Mouse (Mus musculus) ovary, postnatal 14 days (tissue): ENCODE measurements around the gene Ccdc71.

ENCODE experiments used
- DNase-seq: peaks from one replicate; pipeline ENCODE4 v3.0.0; 2022; ENCODE audit warnings: low spot score

The Ccdc71 gene

DNA sequence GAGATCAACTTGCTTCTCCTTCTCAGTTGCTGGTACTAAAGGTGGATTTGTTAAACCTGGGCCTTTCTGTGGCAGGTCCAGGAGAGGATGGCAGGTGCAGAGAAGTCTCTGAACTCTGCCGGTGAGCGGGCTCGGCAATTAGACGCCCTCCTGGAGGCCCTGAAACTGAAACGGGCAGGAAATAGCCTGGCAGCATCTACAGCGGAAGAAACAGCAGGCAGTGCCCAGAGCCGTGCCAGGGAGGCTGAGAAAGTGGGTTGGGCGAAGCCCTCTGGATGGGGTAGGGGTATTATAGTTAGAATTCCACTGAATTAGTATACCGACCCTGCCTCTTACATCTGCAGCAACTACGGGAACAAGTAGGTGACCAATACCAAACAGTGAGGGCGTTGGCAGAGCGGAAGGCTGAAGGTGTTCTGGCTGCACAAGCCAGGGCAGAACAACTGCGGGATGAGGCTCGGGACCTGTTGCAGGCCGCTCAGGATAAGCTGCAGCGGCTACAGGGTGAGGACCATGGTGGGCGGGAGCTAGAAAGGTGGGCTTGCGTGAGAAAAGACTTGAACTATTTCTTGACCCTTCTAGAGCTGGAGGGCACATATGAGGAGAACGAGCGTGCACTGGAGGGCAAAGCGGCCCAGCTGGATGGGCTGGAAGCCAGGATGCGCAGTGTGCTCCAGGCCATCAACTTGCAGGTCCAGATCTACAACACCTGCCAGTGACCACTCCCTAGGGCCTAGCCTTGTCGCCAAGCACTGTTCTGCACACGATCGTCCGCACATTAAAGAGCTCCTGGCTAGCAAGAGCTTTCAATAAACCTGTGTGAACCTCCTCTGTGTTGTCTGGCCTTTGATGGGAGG is 29.6 kb downstream of the Ccdc71 start:
- no peak for DNase-seq

DNA sequence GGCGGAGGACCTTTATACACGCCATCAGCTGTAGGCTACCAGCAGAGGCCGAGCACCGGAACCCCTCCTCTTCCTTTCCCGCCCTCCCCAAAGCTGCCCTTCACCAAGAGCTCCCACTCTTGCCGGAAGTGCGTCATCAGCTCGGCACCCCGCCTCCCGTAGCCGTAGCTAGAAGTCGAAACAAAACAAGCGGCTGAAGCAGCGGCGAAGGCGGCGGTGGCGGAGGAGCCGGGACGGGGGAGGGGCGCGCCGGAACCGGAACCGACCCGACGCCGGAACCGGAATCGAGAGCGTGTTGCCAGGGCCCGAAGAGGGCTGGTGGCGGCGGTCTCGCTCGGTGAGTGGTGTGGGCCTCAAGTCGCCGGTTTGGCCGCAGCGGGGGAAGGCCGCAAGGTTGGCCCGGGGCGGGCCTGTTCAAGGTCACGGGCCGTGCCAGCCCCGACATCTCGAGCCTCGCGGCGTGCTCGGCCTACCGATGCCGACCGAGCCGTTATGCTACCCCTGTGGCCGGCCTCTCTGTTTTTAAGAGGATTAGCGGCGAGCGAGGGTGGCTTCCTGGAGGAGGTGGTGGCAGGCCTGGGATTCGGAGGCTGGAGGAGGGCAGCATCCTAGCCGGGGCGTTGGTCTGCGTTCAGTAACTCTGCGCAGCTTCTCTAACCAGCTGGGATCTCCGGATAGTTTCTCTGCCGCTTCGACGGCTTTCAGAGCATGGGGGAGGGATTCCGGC is 30.4 kb downstream of the Ccdc71 start, which contains the start of gene Usp19:
Gene Usp19, plus strand, starts transcription at position 44 of the 727 bp plus-strand sequence.
- DNase-seq = peak; percentile 90

DNA sequence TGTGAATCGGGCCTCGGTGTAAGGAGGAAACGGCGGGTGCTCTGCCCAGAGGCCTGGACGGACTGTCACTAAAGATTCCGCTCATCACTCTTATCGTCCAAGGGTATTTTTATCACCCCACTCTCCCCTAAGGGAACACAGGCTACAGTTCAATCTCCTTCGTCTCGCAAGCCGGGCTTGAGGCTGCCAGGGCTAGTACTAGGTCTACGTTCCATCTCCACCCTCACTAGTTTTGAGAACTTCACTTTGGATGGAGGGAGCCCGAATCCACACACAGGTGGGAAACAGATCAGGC is 30.9 kb downstream of the Ccdc71 start:
- DNase-seq = no peak

DNA sequence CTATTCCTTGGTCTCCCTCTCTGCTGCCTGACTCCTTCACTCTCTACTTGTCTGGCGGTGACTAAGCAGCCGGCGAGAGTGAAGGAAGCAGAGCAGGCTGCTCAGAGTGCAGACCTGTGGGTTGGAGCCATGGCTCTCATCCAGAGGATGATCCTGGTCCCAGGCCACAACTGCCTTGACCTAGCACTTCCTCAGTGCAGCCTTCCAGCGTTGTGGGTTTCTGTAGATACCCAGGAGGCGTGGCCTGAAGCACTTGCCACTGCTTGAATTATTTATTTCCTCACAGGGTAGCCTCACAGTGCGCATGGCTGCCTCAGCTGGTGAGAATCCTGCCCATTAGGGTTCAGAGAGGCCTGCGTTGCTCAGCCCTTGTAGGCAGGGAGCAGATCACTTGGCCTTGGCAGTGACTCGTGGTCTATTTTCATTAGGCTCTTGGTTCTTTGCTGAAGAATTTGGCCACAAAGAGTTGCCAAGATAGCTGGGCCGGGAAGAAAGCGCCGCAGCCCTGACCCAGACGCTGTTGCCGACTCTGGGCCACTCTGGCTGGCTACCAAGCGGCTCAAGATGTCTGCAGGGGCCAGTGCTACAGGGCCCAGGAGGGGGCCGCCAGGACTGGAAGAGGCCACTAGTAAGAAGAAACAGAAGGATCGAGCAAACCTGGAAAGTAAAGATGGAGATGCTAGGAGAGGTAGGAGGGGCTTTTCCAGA is 31.9 kb downstream of the Ccdc71 start:
- DNase-seq = no peak

DNA sequence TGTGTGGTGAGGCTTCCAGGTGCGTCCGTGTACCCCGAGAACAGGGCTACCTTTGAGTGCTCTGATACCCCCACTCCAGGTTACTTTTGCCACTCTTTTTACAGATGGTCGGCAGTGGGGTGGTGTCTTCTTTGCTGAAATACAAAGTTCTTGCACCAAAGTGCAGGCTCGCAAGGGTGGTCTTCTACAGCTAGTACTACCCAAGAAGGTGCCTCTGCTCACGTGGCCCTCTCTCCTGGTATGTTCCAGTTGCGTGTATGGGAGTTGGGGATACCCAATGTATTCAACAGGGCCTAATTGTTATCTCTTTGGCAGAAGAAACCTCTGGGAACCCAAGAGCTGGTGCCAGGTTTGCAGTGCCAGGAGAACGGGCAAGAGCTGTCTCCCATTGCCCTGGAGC is 32.9 kb downstream of the Ccdc71 start:
- DNase-seq = no peak

DNA sequence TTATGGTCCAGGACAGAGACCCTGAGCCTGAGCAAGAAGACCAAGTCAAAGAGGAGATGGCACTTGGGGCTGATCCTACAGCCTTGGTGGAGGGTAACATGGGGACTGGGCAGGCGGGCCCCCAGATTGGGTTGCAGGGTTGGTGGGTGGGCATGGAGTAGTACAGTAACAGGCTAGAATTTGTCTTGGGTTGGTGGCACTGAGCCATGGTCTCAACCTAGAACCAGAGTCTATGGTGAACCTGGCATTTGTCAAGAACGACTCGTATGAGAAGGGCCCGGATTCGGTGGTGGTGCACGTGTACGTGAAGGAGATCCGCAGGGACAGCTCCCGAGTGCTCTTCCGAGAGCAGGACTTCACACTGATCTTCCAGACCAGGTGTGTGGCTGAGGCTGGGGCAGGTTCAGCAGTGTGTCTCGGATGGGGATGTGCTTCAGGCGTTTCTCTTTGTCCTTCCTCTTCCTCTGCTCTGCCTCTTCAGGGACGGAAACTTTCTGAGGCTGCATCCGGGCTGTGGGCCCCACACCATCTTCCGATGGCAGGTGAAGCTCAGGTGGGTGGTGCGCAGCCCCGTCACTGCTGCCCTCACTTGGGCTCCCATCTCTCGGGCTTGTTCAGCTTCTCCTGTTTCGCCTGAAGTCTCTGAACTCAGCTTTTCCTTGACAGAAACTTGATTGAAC is 34.0 kb downstream of the Ccdc71 start:
- no peak for DNase-seq

DNA sequence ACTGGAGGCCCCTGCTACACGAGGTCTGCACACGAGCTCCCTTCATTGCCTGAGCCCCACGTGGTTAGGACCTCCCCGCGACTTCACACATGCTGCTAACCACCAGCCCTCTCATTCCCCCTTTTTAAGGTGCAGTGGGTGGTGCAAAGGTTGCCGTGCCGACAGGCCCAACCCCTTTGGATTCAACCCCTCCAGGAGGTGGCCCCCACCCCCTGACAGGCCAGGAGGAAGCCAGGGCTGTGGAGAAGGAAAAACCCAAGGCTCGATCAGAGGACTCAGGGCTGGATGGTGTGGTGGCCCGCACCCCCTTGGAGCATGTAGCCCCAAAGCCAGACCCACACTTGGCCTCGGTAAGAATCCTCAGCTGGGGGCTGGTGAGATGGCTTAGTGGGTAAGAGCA is 34.6 kb downstream of the Ccdc71 start:
- DNase-seq = no peak

DNA sequence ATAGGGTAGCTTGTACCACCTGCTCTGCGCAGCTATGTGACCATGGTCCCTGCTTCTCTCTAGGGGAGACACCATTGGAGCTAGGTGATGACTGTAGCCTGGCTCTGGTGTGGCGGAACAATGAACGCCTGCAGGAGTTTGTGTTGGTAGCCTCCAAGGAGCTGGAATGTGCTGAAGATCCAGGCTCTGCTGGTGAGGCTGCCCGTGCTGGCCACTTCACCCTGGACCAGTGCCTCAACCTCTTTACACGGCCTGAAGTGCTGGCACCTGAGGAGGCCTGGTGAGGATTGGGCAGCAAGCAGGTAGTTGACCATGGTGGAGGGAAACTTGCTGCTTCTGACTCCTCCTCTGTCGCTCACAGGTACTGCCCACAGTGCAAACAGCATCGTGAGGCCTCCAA is 38.9 kb downstream of the Ccdc71 start:
- DNase-seq = no peak

DNA sequence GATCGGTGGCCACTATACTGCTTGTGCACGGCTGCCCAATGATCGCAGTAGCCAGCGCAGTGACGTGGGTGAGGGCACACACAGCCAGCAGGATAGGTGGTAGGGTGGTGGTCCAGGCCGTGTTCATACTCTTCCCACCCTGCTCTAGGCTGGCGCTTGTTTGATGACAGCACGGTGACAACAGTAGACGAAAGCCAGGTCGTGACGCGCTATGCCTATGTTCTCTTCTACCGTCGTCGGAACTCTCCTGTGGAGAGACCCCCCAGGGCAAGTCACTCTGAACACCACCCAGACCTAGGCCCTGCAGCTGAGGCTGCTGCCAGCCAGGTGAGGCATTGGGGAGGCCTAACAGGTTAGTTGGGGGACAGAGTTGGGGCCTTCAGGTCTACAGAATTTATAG is 39.6 kb downstream of the Ccdc71 start:
- DNase-seq = no peak

DNA sequence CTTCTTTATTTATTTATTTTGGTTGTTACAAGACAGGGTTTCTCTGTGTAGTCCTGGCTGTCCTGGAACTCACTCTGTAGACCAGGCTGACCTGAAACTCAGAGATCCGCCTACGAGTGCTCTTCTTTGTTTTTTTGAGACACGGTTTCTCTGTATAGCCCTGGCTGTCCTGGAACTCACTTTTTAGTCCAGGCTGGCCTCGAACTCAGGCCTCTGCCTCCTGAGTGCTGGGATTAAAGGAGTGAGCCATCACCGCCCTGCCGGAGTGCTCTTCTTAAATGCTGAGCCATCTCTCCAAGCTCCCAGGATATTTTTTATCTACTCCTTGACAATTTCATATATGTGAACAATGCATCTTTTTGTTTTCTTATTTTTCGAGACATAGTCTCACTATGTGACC is 46.6 kb downstream of the Ccdc71 start:
- no peak for DNase-seq

DNA sequence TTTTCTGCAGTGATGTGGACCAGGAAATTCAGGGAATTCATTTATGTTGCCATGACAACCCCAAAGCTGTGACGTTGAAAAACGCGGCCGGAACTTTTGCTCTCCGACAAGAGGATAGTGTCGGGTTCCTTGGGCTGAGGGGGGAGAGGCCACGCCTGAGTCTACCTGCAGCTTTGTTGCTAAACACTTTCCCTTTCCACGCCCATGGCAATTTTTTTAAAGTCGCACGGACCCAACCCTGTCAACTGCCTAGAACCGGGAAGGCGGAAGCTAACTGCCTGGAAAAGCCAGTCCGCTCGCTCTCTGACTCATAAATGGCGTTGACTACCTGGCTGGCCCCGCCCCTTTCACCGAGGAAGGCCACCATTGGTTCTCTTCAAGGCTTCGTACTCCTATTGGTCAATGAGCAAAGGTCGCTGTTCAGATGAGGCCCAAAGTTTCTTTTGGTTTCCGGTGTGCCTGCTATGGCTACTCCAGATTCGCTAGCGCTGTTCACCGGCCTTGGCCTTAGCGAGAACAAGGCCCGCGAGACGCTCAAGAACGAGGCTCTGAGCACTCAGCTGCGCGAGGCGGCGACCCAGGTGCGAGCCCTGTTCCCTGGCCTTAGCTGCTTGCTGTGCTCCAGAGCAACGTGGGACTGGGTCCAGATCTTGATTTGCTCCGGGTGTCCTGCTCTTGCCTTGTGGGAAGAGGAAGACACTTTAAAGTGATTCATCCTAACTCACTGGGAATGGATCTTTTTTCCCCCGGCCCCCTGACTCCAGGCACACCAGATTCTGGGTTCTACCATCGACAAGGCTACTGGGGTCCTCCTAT is 47.5 kb downstream of the Ccdc71 start, which contains the start of gene Qars:
Gene Qars, plus strand, starts transcription at position 88 of the 816 bp plus-strand sequence.
- peak; percentile 89 for DNase-seq

DNA sequence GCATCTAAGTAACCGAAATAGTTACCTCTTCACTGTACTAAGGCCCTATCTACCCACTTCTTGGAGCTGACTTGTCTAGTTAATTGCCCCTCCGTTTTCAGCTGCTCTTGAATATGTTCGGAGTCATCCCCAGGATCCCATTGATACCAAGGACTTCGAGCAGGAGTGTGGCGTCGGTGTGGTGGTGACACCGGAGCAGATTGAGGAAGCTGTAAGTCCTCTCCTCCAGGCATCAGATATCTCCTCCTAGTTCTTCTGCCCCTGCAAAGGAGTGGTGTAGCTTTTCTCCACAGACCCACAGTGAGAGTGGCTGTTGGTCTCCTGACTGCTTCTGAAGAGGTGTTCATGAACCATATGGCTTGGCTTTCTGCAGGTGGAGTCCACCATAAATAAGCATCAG is 48.4 kb downstream of the Ccdc71 start:
- DNase-seq = no peak
